Mouse (Mus musculus) midbrain, embryonic 11.5 days (tissue): Measurements from ENCODE around the gene Irs1. TPM values are rescaled to one million over a fixed set of nuclear protein-coding genes. Genes with fewer than 3 reads are reported as not detected.

Experiments
- ATAC-seq: fragments of 200-750 bp; cut with Nextera tagmentation; 2 replicates; pipeline ENCODE4 v1.8.0; 2017; ENCODE audit warnings: moderate TSS enrichment, moderate library complexity; ENCODE audit not compliant: low FRiP score
- DNase-seq: peaks from one replicate; pipeline ENCODE4 v3.0.0; 2015; ENCODE audit warnings: low spot score; ENCODE audit errors: missing footprints
- H3K27ac ChIP-seq: fragments of 300-500 bp; sonication (generic); 2 replicates; pipeline ENCODE4 v1.5.1; 2014; ENCODE audit warnings: low read depth, low read length
- H3K27me3 ChIP-seq: fragments of 300-500 bp; sonication (generic); 2 replicates; pipeline ENCODE4 v1.6.1; 2014; ENCODE audit warnings: mild to moderate bottlenecking, low read length, moderate library complexity, mixed read lengths; ENCODE audit not compliant: control insufficient read depth, insufficient read depth
- H3K36me3 ChIP-seq: fragments of 300-500 bp; sonication (generic); 2 replicates; pipeline ENCODE4 v1.6.1; 2014; ENCODE audit warnings: mild to moderate bottlenecking, low read length, moderate library complexity, mixed read lengths; ENCODE audit not compliant: control insufficient read depth, insufficient read depth
- H3K4me1 ChIP-seq: fragments of 300-500 bp; sonication (generic); 2 replicates; pipeline ENCODE4 v1.6.1; 2014; ENCODE audit warnings: low read length; ENCODE audit not compliant: control insufficient read depth, insufficient read depth
- H3K4me2 ChIP-seq: fragments of 300-500 bp; sonication (generic); 2 replicates; pipeline ENCODE4 v1.6.1; 2014; ENCODE audit warnings: mild to moderate bottlenecking, moderate library complexity
- H3K4me3 ChIP-seq: fragments of 300-500 bp; sonication (generic); 2 replicates; pipeline ENCODE4 v1.5.1; 2014; ENCODE audit warnings: low read depth, low read length
- H3K9ac ChIP-seq: fragments of 300-500 bp; sonication (generic); 2 replicates; pipeline ENCODE4 v1.6.1; 2014; ENCODE audit warnings: low read length
- H3K9me3 ChIP-seq: fragments of 300-500 bp; sonication (generic); 2 replicates; pipeline ENCODE4 v1.6.1; 2016; ENCODE audit warnings: low read length; ENCODE audit not compliant: control insufficient read depth
- WGBS: fragments of 180-500 bp; shearing (Covaris S2); extraction: QIAGEN DNeasy Blood & Tissue Kit; methylation state at CpG from one replicate; pipeline ENCODE4 v1.1.7; 2014; 5-methylcytosine and 5-hydroxymethylcytosine counted together
- polyA plus RNA-seq: library from polyadenylated mRNA; unstranded; fragments of >200 nt; fragmentation: Nextera tagmentation; extraction: Ambion mirVana; gene quantifications from 2 replicates; pipeline ENCODE4 v1.2.1, GENCODE M21; 2014

The Irs1 gene
- polyA plus RNA-seq, 1 experiment from 2014 or later = 5.9 TPM

DNA sequence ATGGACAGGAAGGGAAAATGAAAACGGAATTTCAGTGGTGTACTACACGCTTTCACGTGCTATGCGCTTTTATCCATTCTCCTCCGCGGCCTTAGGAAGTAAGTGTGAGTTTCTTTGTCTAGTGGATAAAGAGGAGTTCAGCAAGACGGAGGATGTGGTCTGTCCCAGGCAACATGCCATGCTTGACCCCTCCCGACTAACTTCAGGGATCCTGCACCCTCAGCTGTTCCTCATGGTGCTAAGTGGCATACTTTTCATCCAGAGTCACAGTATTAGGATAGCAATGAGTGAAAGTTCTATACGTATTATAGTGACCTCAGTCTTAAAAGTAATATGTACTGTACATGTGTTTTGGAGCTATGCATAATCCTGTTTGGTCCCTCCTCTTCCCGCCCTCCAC is 29.6 kb upstream of the Irs1 start:
- Histone ChIP-seq H3K9ac (no peak overlapping the region), H3K4me1 (peaks cover 15% of the 10 kb centered on the region; the same call in 1 of the 2 replicates)
- 75% methylated on average over 10 of the region's 10 CpGs for WGBS

DNA sequence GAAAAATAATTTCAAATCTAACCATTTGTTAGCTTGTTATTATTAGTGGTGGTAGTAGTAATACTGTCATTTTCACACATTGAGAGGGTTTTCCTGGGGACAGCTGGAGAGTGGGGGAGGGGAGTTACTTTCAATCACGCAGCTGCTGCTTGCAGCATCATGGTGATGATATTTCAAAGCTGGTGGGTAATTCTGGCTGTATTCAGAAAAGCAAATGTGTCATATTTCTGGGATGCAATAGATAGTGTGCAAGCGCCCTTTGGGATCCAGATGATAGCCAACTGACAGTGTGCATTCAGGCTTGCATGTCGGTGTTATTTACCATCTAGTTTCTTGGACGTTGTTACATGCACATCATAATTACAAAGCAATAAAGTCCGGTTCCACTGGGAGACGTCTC is 29.2 kb upstream of the Irs1 start:
- Histone ChIP-seq H3K4me2 (no peak overlapping the region), H3K4me1 (peaks cover 15% of the 10 kb centered on the region; the same call in 1 of the 2 replicates)
- no peak for ATAC-seq

More for the DNA sequence above, 29.6 kb upstream of the Irs1 start:
- ATAC-seq (no peak), DNase-seq (no peak)
- Histone ChIP-seq H3K9me3 (no peaks in the 10 kb centered on the region), H3K4me2 (no peak overlapping the region), H3K27me3 (no peaks in the 10 kb centered on the region), H3K36me3 (no peaks in the 10 kb centered on the region), H3K4me3 (no peak overlapping the region), H3K27ac (no peak overlapping the region)

DNA sequence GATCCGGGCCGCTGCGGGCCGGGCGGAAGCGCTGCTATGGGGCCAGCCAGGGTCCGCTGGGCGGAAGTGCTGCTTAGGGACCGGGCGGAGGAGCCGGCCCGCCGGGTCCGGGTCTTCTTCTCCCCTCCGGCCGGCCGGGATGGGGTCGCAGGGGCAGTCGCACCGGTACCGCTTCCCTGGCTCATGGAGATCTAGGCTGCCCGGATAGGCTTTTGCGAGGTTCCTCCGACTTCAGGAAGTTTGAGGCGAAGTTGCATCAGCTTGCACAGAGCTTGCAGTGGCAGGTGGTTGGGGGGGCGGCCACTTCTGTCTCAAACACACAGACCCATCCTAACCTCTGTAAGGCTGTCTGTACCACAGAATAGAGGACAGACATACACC is 25.5 kb upstream of the Irs1 start:
- Histone ChIP-seq H3K4me2 (peak overlapping the region; percentile 60), H3K4me1 (peaks cover 15% of the 10 kb centered on the region; the same call in 1 of the 2 replicates), H3K9ac (peak overlapping the region; percentile 95), H3K9me3 (no peaks in the 10 kb centered on the region), H3K36me3 (no peaks in the 10 kb centered on the region), H3K4me3 (peak overlapping the region; percentile 79), H3K27me3 (no peaks in the 10 kb centered on the region), H3K27ac (peak overlapping the region; percentile 93)
- peak; percentile 85; the same call in 1 of the 2 replicates for ATAC-seq
- no peak for DNase-seq
- 0% methylated on average over 26 of the region's 26 CpGs for WGBS

More for the DNA sequence above, 29.2 kb upstream of the Irs1 start:
- H3K9me3 ChIP-seq = no peaks in the 10 kb centered on the region
- DNase-seq = no peak
- 77% methylated on average over 6 of the region's 6 CpGs for WGBS
- no peaks in the 10 kb centered on the region for H3K27me3 ChIP-seq
- no peak overlapping the region for H3K27ac ChIP-seq
- H3K36me3 ChIP-seq = no peaks in the 10 kb centered on the region
- no peak overlapping the region for H3K9ac ChIP-seq
- no peak overlapping the region for H3K4me3 ChIP-seq

DNA sequence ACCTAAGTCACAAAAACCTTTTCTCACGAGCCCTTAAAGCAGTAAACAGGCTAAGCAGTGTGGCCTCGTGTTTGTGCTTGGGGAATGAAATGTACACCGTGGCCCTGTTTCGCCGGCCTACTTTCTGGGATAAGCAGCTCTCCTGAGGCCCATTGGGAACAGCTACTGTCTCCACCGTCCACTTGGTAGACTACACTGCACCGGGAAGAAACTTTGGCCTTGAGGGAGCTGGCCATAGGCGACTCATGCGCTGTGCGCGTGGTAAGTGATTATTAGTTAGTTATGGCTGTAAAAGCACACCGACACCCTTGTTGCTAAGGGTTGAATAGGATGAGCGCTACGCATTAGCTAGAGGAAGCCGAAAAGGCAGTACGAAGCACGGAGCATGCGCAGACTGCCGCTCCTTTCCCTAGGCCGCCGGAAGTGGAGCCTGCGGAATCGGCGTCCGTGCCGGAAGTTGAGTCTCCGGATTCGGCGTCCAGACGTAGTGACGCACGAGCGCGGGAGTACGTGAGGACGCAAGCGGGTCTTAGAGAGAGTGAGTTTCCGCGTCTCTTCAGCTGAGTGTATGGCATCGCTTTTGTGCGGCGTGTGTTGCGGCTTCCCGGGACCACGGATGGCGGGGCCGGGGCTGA is 25.0 kb upstream of the Irs1 start, which contains the start of gene Rhbdd1:
Gene Rhbdd1 (plus strand): TSS at position 342 of the 635 bp plus-strand sequence.
- ATAC-seq (peak; percentile 97), DNase-seq (peak; percentile 100)
- no peaks in the 10 kb centered on the region for H3K36me3 ChIP-seq
- H3K4me2 ChIP-seq = peak within 1 kb of the TSS; percentile 60
- 6% methylated on average over 47 of the region's 47 CpGs for WGBS
- H3K27me3 ChIP-seq = no peaks in the 10 kb centered on the region
- peaks cover 15% of the 10 kb centered on the region; the same call in 1 of the 2 replicates for H3K4me1 ChIP-seq
- peak within 1 kb of the TSS; percentile 93 for H3K27ac ChIP-seq
- peak within 1 kb of the TSS; percentile 79 for H3K4me3 ChIP-seq
- H3K9ac ChIP-seq = peak within 1 kb of the TSS; percentile 95
- H3K9me3 ChIP-seq = no peaks in the 10 kb centered on the region

DNA sequence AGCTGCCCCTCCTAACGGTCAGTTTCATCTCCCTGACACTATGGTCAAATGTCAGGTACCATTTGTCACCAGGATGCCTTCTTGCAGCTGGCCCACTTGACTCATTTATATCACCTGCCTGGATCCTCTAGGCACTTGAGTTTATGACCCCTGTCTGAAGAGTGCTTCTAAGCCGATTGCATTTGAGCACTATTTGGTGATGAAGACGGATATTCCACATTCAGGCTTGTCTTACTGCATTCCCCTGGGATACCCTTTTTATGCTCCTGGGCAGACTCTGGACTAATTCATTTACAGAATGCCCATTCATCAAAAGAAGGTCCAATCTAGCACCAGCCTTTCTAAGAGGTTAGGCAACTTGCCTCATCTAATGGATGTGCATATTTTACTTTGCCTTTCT is 13.3 kb upstream of the Irs1 start:
- Histone ChIP-seq H3K4me3 (no peak overlapping the region), H3K4me1 (no peaks in the 10 kb centered on the region), H3K9me3 (no peaks in the 10 kb centered on the region), H3K9ac (no peak overlapping the region), H3K36me3 (no peaks in the 10 kb centered on the region), H3K27me3 (no peaks in the 10 kb centered on the region), H3K27ac (no peak overlapping the region), H3K4me2 (no peak overlapping the region)
- no peak for ATAC-seq
- WGBS = 91% methylated on average over 3 of the region's 3 CpGs
- no peak for DNase-seq

- DNase-seq (no peak), ATAC-seq (no peak)
- H3K4me1 ChIP-seq = no peaks in the 10 kb centered on the region
- H3K9me3 ChIP-seq = no peaks in the 10 kb centered on the region
- WGBS = 33% methylated on average over 1 of the region's 1 CpGs
- H3K27ac ChIP-seq = no peak overlapping the region
- no peaks in the 10 kb centered on the region for H3K36me3 ChIP-seq
- no peaks in the 10 kb centered on the region for H3K27me3 ChIP-seq
- H3K4me2 ChIP-seq = no peak overlapping the region
- no peak overlapping the region for H3K4me3 ChIP-seq
- no peak overlapping the region for H3K9ac ChIP-seq
Observed at GRCm38 (mm10) chr1:82298586-82298985, 7.4 kb upstream of the Irs1 start.

GRCm38 (mm10) chr1:82294102-82294501 is 2.9 kb upstream of the Irs1 start:
- Histone ChIP-seq H3K9me3 (no peaks in the 10 kb centered on the region), H3K27me3 (no peaks in the 10 kb centered on the region), H3K4me1 (peaks cover 19% of the 10 kb centered on the region), H3K4me3 (no peak overlapping the region), H3K9ac (no peak overlapping the region), H3K27ac (no peak overlapping the region), H3K36me3 (no peaks in the 10 kb centered on the region; the same call in 1 of the 2 replicates), H3K4me2 (no peak overlapping the region)
- no peak for DNase-seq
- ATAC-seq = no peak
- WGBS = 17% methylated on average over 6 of the region's 6 CpGs

GRCm38 (mm10) chr1:82292771-82293170 is 1.6 kb upstream of the Irs1 start:
- Histone ChIP-seq H3K4me1 (peaks cover 21% of the 10 kb centered on the region), H3K4me3 (peak overlapping the region; percentile 28), H3K27me3 (no peaks in the 10 kb centered on the region), H3K9me3 (no peaks in the 10 kb centered on the region; the same call in 1 of the 2 replicates), H3K9ac (no peak overlapping the region), H3K36me3 (peaks cover 13% of the 10 kb centered on the region), H3K27ac (no peak overlapping the region), H3K4me2 (peak overlapping the region; percentile 83)
- DNase-seq (peak; percentile 96), ATAC-seq (peak; percentile 65)
- under 1% methylated on average over 13 of the region's 13 CpGs for WGBS

- ATAC-seq = peak; percentile 14
- WGBS = 2% methylated on average over 23 of the region's 23 CpGs
- peaks cover 14% of the 10 kb centered on the region for H3K36me3 ChIP-seq
- peaks cover 27% of the 10 kb centered on the region for H3K4me1 ChIP-seq
- H3K9me3 ChIP-seq = no peaks in the 10 kb centered on the region; the same call in 1 of the 2 replicates
- H3K9ac ChIP-seq = peak overlapping the region; percentile 80
- H3K27ac ChIP-seq = peak overlapping the region; percentile 93
- no peaks in the 10 kb centered on the region for H3K27me3 ChIP-seq
- H3K4me2 ChIP-seq = peak overlapping the region; percentile 83
- DNase-seq = peak; percentile 92
- H3K4me3 ChIP-seq = peak overlapping the region; percentile 66
Observed at GRCm38 (mm10) chr1:82291930-82292712, 905 bp upstream of the Irs1 start.
